Mouse (Mus musculus): ENCODE results near the gene Osm.

Osm gene

DNA sequence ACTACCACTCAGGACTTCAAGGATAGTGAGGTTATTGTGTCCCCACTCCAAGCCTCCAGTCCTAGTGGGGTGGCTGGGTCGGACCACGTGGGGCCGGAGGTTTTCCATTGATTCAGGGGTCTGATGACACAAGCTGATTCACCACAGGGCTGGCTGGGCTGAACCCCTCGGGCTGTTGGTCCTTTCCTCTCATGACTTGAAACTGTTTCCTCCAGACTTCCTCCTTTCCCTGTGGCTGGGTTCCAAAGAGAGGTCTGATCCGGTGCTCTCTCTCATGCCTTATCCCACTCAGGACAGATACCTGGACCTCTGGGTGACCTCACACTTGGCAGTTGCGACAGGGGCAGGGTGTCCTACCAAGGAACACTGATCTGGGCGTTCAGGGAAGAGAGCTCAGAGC, 3.9 kb downstream of the Osm start:
- peak; percentile 92 for DNase-seq

- DNase-seq: no peak
These were observed 5.0 kb downstream of the Osm start for GRCm38 (mm10) chr11:4241180-4241579.

- no peak for DNase-seq
These were observed 9.9 kb downstream of the Osm start for GRCm38 (mm10) chr11:4246126-4246525.

GRCm38 (mm10) chr11:4246623-4247022, 10.4 kb downstream of the Osm start:
- DNase-seq: no peak

DNA sequence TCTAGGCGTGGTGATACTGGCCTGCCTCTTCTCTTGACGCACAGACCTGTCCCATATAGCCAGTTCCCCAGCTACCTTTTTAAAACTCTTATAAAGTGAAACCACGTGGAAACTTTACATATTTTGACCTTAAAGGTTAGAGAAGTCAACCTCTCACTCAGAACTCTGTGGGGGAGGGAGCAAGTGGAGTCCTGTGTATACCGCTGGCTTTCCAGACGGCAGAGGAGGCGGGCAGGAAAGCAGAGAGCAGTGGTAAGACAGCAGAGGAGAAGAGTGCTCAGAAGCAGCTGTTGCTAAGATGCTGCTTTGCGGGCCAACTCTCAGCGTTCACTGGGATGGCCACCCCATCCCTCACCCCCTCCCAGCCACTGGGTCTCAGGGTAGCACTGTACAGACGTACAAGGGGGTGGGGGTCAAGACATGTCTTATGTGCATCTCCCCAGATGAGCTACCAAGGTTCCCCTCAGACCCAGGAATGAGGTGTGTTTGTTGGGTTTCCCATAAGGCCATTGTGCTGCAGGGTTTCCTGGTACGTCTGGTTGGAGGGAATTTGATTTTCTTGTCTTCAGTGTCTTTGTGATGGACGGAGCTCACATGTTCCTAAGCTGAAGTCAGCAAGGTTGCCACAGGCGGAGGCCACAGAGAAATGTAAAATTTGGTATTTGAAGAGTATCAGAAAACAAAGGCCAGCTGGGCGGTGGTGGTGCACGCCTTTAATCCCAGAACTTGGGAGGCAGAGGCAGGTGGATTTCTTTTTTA, 11.2 kb downstream of the Osm start:
- DNase-seq: no peak

DNA sequence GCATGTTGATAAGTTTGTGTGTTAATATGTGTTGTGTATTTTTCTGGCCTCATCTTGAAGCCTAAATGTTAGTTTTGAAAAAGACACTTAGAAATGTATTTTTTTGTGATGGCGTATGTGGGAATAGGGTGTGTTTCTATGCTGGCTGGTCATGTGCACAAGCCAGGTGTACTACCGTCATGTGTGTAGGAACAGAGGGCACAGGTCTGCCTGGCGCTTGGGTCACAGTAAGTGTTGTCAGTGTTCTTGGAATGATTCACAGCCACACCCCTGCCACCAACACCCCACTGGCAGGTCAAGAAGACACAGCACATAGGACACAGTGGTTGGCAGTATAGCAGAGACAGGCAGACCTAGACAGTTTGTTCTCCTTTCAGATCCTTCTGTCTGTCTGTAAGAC, 12.9 kb downstream of the Osm start:
- no peak for DNase-seq

GRCm38 (mm10) chr11:4250290-4250689, 14.1 kb downstream of the Osm start:
- no peak for DNase-seq

- peak; percentile 91 for DNase-seq
These were observed 15.2 kb downstream of the Osm start for GRCm38 (mm10) chr11:4251376-4251775.

GRCm38 (mm10) chr11:4252886-4253285, 16.7 kb downstream of the Osm start:
- no peak for DNase-seq

DNA sequence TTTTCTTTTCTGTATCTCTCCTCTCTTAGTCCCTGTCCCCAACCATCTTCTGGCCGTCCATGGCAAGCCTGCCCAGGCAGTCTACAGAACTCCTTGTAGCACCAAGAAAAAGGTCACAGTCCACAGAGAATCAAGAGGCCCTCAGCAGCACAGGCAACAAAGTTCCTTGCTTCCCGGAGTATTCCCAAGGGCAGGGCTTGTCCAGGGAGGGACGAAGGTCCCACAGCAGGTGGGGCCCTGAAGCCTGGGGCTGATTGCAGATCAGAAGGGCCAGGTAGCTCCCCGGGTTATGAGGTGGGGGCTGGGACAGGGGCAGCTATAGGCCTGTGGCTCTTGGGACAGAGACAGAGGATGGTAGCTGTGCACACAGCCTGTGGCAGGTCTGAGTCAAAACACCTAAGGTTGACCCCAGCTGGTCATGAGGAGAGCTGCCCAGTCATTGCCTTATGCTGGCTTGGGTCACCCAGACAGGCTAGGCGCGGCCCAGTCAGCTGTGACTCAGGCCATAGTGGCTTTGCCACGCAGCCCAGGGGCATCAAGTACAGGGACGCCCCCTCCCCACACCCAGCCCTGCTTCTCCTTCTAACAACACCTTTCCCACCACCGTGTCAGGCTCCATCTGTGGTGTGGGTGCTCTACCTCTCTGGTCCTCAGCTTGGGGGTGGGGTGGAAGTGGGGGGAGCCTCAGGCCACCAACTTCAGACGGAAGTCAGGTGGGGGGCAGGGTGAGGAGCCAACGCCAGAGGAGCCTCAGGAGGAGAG, 20.8 kb downstream of the Osm start, which contains the start of gene Lif:
TSS of gene Lif (plus strand) at position 712 of the 762 bp plus-strand sequence.
- DNase-seq: no peak

DNA sequence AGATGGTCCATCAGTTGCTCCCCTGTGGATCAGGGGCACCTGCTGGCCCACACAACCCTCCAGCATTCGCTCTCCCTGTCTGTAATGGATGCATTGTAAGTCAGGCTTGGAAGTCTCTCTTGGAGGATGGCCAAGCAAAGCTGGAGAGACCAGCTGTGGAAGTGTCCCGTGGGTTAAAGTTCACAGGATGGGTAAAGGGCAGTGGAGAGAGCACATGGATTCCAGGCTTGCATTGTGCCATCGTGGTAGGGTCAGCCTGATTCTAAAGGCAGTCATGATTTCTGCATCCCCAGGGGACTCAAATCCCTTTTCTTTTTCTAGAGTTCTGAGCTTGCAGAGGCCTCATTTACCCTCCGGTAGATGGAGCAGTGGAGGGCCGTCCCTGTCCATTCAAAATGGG, 21.5 kb downstream of the Osm start:
- no peak for DNase-seq

DNA sequence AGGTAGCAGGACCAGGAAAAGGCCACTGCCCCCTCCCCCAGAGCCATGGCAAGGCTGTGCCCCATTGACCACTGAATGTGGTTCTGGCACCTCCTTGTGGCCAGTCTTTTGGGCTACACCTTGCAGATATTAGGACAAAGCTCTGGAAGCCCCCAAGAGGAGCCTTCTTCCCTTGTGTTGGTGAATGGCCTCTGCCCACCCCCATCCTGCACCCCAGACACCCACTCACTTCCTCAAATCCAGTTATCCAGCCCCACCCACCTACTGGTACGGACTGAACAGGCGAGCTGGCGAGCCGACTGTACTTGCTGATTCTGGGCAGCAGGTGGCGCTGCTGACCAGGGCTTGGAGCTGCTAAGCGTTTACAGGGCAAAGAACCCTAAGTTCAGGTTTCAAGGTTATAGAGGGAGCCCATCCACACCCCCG, 22.4 kb downstream of the Osm start:
- DNase-seq: peak; percentile 97

GRCm38 (mm10) chr11:4260463-4261187, 24.4 kb downstream of the Osm start:
- DNase-seq: peak; percentile 98

- peak; percentile 95 for DNase-seq
These were observed 24.9 kb downstream of the Osm start for GRCm38 (mm10) chr11:4261188-4261494.

GRCm38 (mm10) chr11:4261969-4262368, 25.7 kb downstream of the Osm start:
- DNase-seq: peak; percentile 96

DNA sequence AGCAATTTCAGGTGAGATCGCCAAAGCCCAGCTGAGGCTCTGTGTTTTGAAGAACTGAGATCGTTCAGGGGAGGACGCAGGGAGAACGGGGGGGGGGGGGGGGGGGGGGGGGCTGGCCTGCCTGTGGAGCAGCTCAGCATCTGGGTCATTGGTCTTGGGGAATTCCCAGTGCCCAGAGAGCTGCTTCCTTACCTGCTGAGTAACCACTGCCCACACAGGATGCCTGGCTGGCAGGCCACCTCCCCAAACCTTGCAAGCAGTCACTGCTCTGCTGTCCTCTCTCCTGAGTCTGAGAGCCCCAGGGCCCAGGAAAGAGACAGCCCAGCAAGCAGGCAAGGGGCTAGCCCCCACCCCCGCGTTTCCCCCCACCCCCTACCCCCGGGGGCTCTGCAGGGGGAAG, 26.6 kb downstream of the Osm start:
- DNase-seq: no peak

DNA sequence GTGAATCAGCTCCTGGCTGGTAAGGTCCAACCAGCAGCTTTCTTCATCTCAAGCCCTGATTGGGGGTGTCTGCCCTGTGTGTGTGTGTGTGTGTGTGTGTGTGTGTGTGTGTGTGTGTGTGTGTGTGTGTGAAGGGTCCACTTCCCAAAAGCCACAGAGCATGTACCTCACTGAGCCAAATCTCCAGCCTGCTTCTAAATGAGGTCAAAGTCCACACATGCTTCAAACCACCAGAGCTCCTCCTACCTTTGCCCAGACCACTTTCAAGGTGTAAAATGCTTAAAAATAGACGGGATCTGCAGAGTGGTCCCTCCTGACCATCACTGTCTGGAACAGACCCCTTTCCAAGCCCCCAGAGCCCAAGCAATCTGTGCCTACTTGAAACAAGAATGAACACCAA, 27.1 kb downstream of the Osm start:
- no peak for DNase-seq

- DNase-seq: peak; percentile 98
These were observed 27.8 kb downstream of the Osm start for GRCm38 (mm10) chr11:4264066-4264465.

GRCm38 (mm10) chr11:4266271-4267201, 30.3 kb downstream of the Osm start:
- peak; percentile 95 for DNase-seq

GRCm38 (mm10) chr11:4267202-4267578, 31.0 kb downstream of the Osm start:
- DNase-seq: no peak

- DNase-seq: no peak
These were observed 32.3 kb downstream of the Osm start for GRCm38 (mm10) chr11:4268500-4268899.

DNA sequence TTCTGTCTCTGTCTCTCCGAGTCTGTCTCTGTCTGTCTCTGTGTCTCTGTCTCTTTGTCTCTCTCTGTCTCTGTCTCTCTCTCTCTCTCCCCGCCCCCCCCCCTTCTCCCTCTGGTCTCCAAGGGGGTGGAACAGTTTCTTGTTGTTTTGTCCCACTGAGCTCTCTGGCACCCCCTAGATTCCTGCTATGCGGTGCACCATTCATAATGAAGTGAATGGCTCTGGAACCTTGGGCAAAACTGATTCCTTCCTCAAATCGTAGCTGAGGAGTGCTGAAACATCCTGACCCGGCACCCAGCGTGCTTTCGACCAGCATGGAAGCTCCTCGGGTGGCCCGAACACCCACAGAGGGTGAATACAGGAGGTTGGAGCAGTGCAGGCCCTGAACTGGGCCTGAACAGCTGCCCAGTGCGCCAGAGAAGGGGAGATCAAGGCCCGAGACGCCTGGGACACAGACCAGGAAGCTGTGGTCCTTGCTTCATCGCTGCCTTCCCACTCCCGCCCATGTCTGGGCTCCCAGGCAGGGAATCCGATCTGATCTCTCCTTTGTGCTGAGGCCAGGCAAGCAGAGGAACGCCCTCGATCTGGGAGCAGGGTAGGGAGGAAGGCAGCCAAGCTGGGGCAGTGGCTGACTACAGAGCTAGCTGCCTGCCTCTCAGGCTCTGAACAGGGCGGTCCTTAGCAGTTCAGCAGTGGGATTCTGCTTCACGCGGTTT, 34.7 kb downstream of the Osm start:
- DNase-seq: peak; percentile 97
